Mouse (Mus musculus) heart, embryonic 14.5 days (tissue): ENCODE results near the gene Lpo. TPM values are rescaled to one million over a fixed set of nuclear protein-coding genes. Genes with fewer than 3 reads are reported as not detected.

Source experiments
- ATAC-seq: fragments of 200-750 bp; cut with Nextera tagmentation; 2 replicates; pipeline ENCODE4 v1.8.0; 2017; ENCODE audit warnings: low read depth, moderate TSS enrichment; ENCODE audit not compliant: insufficient number of reproducible peaks, insufficient read depth, low FRiP score
- H3K27ac ChIP-seq, 2 experiments: fragments of 200-500 bp in 1 of 2; fragments of 300-500 bp in 1 of 2; sonication (generic) in 1 of 2; replicated peaks in 1 of 2; 2 replicates each; pipeline ENCODE4 v1.5.1; 2012 to 2014; ENCODE audit warnings: low read depth in 2 of 2, low read length in 2 of 2, control low read depth in 1 of 2, mild to moderate bottlenecking in 1 of 2, mixed read lengths in 1 of 2; ENCODE audit not compliant: control insufficient read depth in 1 of 2, insufficient read depth in 1 of 2
- H3K27me3 ChIP-seq: fragments of 300-500 bp; sonication (generic); 2 replicates; pipeline ENCODE4 v1.6.1; 2014; ENCODE audit warnings: mild to moderate bottlenecking, low read length, control low read depth; ENCODE audit not compliant: control insufficient read depth, insufficient read depth
- H3K36me3 ChIP-seq: fragments of 300-500 bp; sonication (generic); 2 replicates; pipeline ENCODE4 v1.6.1; 2014; ENCODE audit warnings: mild to moderate bottlenecking, control low read depth, low read length, mixed read lengths; ENCODE audit not compliant: control insufficient read depth, insufficient read depth
- H3K4me1 ChIP-seq, 2 experiments: fragments of 200-500 bp in 1 of 2; fragments of 300-500 bp in 1 of 2; sonication (generic) in 1 of 2; 2 replicates each; pipeline ENCODE4 v1.6.1; 2012 to 2014; ENCODE audit warnings: low read length in 2 of 2, control low read depth in 1 of 2, mixed read lengths in 1 of 2; ENCODE audit not compliant: control insufficient read depth in 2 of 2, insufficient read depth in 2 of 2
- H3K4me2 ChIP-seq: fragments of 300-500 bp; sonication (generic); 2 replicates; pipeline ENCODE4 v1.6.1; 2014; ENCODE audit warnings: mild to moderate bottlenecking, low read length
- H3K4me3 ChIP-seq, 2 experiments: fragments of 200-500 bp in 1 of 2; fragments of 300-500 bp in 1 of 2; sonication (generic) in 1 of 2; 2 replicates each; pipeline ENCODE4 v1.5.1; 2012 to 2014; ENCODE audit warnings: low read length in 2 of 2, mild to moderate bottlenecking in 2 of 2, control low read depth in 1 of 2, low read depth in 1 of 2, moderate library complexity in 1 of 2; ENCODE audit not compliant: control insufficient read depth in 1 of 2, insufficient read depth in 1 of 2
- H3K9ac ChIP-seq: fragments of 300-500 bp; sonication (generic); 2 replicates; pipeline ENCODE4 v1.6.1; 2014; ENCODE audit warnings: mild to moderate bottlenecking, low read length
- H3K9me3 ChIP-seq: fragments of 300-500 bp; sonication (generic); 2 replicates; pipeline ENCODE4 v1.6.1; 2016; ENCODE audit warnings: low read length, control low read depth; ENCODE audit not compliant: control insufficient read depth
- WGBS: fragments of 180-500 bp; shearing (Covaris S2); extraction: QIAGEN DNeasy Blood & Tissue Kit; methylation state at CpG from one replicate; pipeline ENCODE4 v1.1.7; 2014; 5-methylcytosine and 5-hydroxymethylcytosine counted together
- polyA plus RNA-seq: library from polyadenylated mRNA; unstranded; fragments of >200 nt; fragmentation: Nextera tagmentation; extraction: Ambion mirVana; gene quantifications from 2 replicates; pipeline ENCODE4 v1.2.1, GENCODE M21; 2014

The Lpo gene
- polyA plus RNA-seq, 1 experiment from 2014 or later: 0.11 TPM

GRCm38 (mm10) chr11:87840676-87841075 lies 12.6 kb upstream of the Lpo start:
- 26% methylated on average over 8 of the region's 8 CpGs for WGBS
- H3K4me1 ChIP-seq: peaks cover 6 to 19% of the 10 kb centered on the region in 2 experiments
- no peaks in the 10 kb centered on the region for H3K36me3 ChIP-seq
- no peak overlapping the region for H3K27ac ChIP-seq
- H3K4me3 ChIP-seq: no peak overlapping the region
- H3K27me3 ChIP-seq: no peaks in the 10 kb centered on the region
- peak overlapping the region; percentile 42 for H3K4me2 ChIP-seq
- ATAC-seq: 0 out of 2 replicates have a peak, but pooled peaks have one; percentile 75
- H3K9ac ChIP-seq: no peak overlapping the region
- H3K9me3 ChIP-seq: no peaks in the 10 kb centered on the region

DNA sequence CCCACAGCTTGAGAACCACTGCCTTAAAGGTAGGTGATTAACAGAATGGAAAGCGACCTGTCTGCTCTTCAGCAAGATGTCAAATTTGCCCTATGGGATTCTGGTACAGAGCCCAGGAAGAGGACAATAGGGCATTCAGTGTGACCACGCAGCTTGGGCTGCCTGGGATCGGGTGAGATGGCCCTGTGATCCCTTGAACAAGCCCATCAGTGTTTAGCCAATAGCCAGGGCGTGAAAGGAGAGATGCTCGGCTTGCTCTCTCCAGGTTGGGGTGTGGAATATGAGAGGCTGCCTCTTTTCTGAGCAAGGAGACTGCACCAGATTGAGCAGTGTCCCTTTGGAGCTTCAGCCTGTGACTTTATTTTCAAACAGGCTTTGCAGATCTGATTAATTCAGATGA lies 6.6 kb downstream of the Lpo start:
- no peak overlapping the region for H3K27ac ChIP-seq
- peaks cover 0 to 4% of the 10 kb centered on the region in 2 experiments; a peak in 2 of 4 replicates for H3K4me1 ChIP-seq
- peaks cover 29% of the 10 kb centered on the region for H3K27me3 ChIP-seq
- no peak overlapping the region for H3K4me2 ChIP-seq
- ATAC-seq: no peak
- no peak overlapping the region for H3K4me3 ChIP-seq
- H3K36me3 ChIP-seq: no peaks in the 10 kb centered on the region
- no peak overlapping the region for H3K9ac ChIP-seq
- WGBS: 55% methylated on average over 5 of the region's 5 CpGs
- H3K9me3 ChIP-seq: no peaks in the 10 kb centered on the region

DNA sequence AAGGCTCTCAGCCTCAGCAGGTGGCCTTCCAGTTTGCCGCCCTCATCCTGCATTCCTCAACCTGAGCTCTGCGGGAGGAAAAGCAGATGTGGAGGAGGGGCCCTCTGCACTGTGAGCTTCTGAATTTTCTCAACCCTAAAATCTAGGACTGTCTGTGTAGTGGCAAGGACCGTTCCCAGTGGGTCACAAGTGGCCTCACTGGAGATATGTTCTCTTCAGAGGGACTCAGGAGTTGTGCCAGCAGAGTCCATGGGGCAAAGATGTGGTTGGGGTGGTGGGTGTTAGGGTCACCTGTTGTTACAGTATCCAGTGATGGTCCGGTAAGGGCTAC lies 10.7 kb downstream of the Lpo start:
- WGBS: 31% methylated on average over 4 of the region's 4 CpGs
- H3K27me3 ChIP-seq: peaks cover 35% of the 10 kb centered on the region
- H3K4me2 ChIP-seq: peak overlapping the region; percentile 74
- H3K9me3 ChIP-seq: no peaks in the 10 kb centered on the region
- no peak for ATAC-seq
- no peak overlapping the region for H3K27ac ChIP-seq
- peak overlapping the region; percentile 56; the same call in 1 of the 2 replicates for H3K9ac ChIP-seq
- no peaks in the 10 kb centered on the region for H3K36me3 ChIP-seq
- H3K4me3 ChIP-seq: peak overlapping the region in 1 of 2 experiments; percentile 40; a peak in 2 of 4 replicates
- peaks cover 0 to 4% of the 10 kb centered on the region in 2 experiments; a peak in 2 of 4 replicates for H3K4me1 ChIP-seq

DNA sequence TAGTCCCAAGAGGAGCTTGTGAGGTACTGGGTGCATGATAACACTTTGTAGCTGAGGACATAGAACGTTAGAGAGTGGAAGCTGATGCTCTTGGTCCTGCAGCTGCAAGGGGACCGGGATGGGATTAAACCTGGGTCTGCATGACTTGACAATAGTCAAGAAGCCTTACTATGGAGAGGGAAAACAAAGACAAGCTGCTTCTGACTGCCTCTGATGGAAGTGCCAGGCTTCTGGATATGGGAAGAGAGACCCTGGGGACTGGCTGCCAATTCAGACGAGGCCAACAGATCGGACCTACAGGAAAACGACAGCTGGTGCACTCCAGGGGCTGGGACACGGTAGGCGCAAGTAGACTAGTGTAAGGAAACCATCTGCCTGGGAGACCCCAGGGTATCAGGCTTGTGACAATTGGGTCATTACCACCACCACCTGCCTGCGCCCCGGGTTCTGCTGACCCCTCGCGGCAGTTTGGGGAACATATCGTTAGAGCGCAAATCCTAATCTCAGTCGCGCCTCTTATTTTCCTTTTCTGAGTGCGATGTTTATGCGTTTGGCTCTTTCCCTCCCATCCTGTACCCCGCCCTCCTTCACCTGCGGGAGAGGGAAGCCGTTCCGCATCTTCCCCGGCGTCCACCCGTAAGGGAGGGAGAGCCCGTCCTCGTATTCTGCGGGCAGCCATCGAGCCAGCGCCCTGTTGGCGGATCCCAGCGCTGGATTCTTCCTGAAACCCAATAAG lies 11.2 kb downstream of the Lpo start:
- H3K36me3 ChIP-seq: no peaks in the 10 kb centered on the region
- peak overlapping the region; percentile 56; the same call in 1 of the 2 replicates for H3K9ac ChIP-seq
- peak overlapping the region; percentile 40 to 47 for H3K4me3 ChIP-seq
- H3K27ac ChIP-seq: no peak overlapping the region
- H3K4me1 ChIP-seq: peaks cover 0 to 4% of the 10 kb centered on the region in 2 experiments; a peak in 2 of 4 replicates
- no peaks in the 10 kb centered on the region for H3K9me3 ChIP-seq
- ATAC-seq: no peak
- H3K4me2 ChIP-seq: peak overlapping the region; percentile 74
- WGBS: 3% methylated on average over 31 of the region's 31 CpGs
- peaks cover 30% of the 10 kb centered on the region for H3K27me3 ChIP-seq

- Histone ChIP-seq H3K9ac (no peak overlapping the region), H3K36me3 (no peaks in the 10 kb centered on the region), H3K4me3 (no peak overlapping the region), H3K4me1 (peaks cover 0 to 4% of the 10 kb centered on the region in 2 experiments; a peak in 2 of 4 replicates), H3K27ac (no peak overlapping the region), H3K9me3 (no peaks in the 10 kb centered on the region), H3K27me3 (peaks cover 28% of the 10 kb centered on the region), H3K4me2 (no peak overlapping the region)
- ATAC-seq: no peak
- WGBS: 76% methylated on average over 8 of the region's 8 CpGs
These were observed 13.3 kb downstream of the Lpo start for GRCm38 (mm10) chr11:87814831-87815230.

DNA sequence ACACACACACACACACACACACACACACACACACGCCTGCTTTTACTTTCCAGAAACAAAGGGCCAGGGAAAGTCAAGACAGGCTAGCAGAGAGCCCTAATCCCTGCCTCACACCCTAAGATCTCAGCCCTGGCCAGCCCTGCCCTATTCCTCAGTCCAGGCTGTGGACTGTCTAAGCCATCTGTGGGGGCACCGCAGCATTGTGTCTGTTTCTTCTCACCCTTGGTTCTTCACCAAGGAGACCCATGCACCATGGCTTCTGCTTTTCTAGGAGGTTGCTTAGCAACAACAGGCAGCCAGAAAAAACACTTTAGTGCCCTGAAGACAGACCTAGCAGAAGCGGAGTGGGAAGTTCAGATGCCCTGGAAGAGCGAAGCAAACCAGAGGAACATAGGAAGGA lies 16.7 kb downstream of the Lpo start:
- Histone ChIP-seq H3K9ac (no peak overlapping the region), H3K27ac (no peak overlapping the region), H3K27me3 (peaks cover 14% of the 10 kb centered on the region), H3K4me3 (no peak overlapping the region), H3K4me2 (no peak overlapping the region), H3K36me3 (no peaks in the 10 kb centered on the region), H3K9me3 (no peaks in the 10 kb centered on the region), H3K4me1 (no peaks in the 10 kb centered on the region)
- WGBS: 41% methylated on average over 4 of the region's 4 CpGs
- ATAC-seq: no peak

GRCm38 (mm10) chr11:87808236-87808635 lies 19.9 kb downstream of the Lpo start:
- no peak overlapping the region for H3K9ac ChIP-seq
- WGBS: 64% methylated on average over 7 of the region's 7 CpGs
- H3K9me3 ChIP-seq: no peaks in the 10 kb centered on the region
- no peak for ATAC-seq
- H3K4me1 ChIP-seq: no peaks in the 10 kb centered on the region
- no peaks in the 10 kb centered on the region for H3K36me3 ChIP-seq
- H3K27me3 ChIP-seq: no peaks in the 10 kb centered on the region
- no peak overlapping the region for H3K27ac ChIP-seq
- no peak overlapping the region for H3K4me2 ChIP-seq
- no peak overlapping the region for H3K4me3 ChIP-seq

- ATAC-seq: no peak
- no peak overlapping the region for H3K4me3 ChIP-seq
- H3K9ac ChIP-seq: no peak overlapping the region
- H3K4me2 ChIP-seq: no peak overlapping the region
- no peaks in the 10 kb centered on the region for H3K36me3 ChIP-seq
- no peaks in the 10 kb centered on the region for H3K4me1 ChIP-seq
- H3K27me3 ChIP-seq: peaks cover 4% of the 10 kb centered on the region; the same call in 1 of the 2 replicates
- no peak overlapping the region for H3K27ac ChIP-seq
- no peaks in the 10 kb centered on the region for H3K9me3 ChIP-seq
- WGBS: 69% methylated on average over 6 of the region's 6 CpGs
These were observed 20.7 kb downstream of the Lpo start for GRCm38 (mm10) chr11:87807433-87807832.
